10 mouse cellular contexts compared by ENCODE assay signal in genomic region chr6:86233512-86234430, GRCm38 (mm10). TPM values are rescaled to one million over a fixed set of nuclear protein-coding genes. Genes with fewer than 3 reads are reported as not detected.
DNase-seq lines count a peak whose midpoint lies in the region; ATAC-seq lines count a peak whose summit lies in the region.
"Had no signal": no experiment of that assay in that cellular context is flagged by ENCODE, and none has a peak within 500 bp of the region (broad histone marks: within the 10 kb centered on the region; RNA-seq: fewer than 3 reads in every experiment).

No protein-coding gene starts in this region.

- no peaks in the 10 kb centered on the region for H3K27me3 ChIP-seq in midbrain, embryonic 16.5 days (ENCODE audit: control insufficient read depth, insufficient read depth, low read depth, low read length)
- no peaks in the 10 kb centered on the region for H3K27me3 ChIP-seq in midbrain, embryonic 10.5 days (ENCODE audit: low read depth, poor library complexity, severe bottlenecking)
- H3K27me3 ChIP-seq in intestine, embryonic 15.5 days (replicated peaks), result no peaks in the 10 kb centered on the region
- no peaks in the 10 kb centered on the region for H3K27me3 ChIP-seq in stomach, embryonic 14.5 days (ENCODE audit: control insufficient read depth, insufficient read depth, low read length)
- H3K27me3 ChIP-seq: neural tube, embryonic 12.5 days had no signal

- H3K36me3 ChIP-seq in midbrain, embryonic 16.5 days (ENCODE audit: control insufficient read depth, insufficient read depth, low read length), result no peaks in the 10 kb centered on the region
- no peaks in the 10 kb centered on the region for H3K36me3 ChIP-seq in midbrain, embryonic 10.5 days
- no peaks in the 10 kb centered on the region for H3K36me3 ChIP-seq in intestine, embryonic 15.5 days
- no peaks in the 10 kb centered on the region for H3K36me3 ChIP-seq in stomach, embryonic 14.5 days (ENCODE audit: control insufficient read depth, insufficient read depth, low read length)
- H3K36me3 ChIP-seq: neural tube, embryonic 12.5 days had no signal

- no peaks in the 10 kb centered on the region for H3K9me3 ChIP-seq in midbrain, embryonic 16.5 days (replicated peaks; ENCODE audit: control insufficient read depth, low read length, poor library complexity, severe bottlenecking)
- no peaks in the 10 kb centered on the region for H3K9me3 ChIP-seq in midbrain, embryonic 10.5 days (replicated peaks)
- H3K9me3 ChIP-seq in intestine, embryonic 15.5 days, result no peaks in the 10 kb centered on the region
- no peaks in the 10 kb centered on the region for H3K9me3 ChIP-seq in stomach, embryonic 14.5 days (ENCODE audit: control insufficient read depth, low read depth, low read length)
- H3K9me3 ChIP-seq: neural tube, embryonic 12.5 days had no signal

- H3K4me3 ChIP-seq in midbrain, embryonic 16.5 days (ENCODE audit: low read depth, low read length), result no peak overlapping the region
- no peak overlapping the region for H3K4me3 ChIP-seq in midbrain, embryonic 10.5 days
- no peak overlapping the region for H3K4me3 ChIP-seq in intestine, embryonic 15.5 days (replicated peaks)
- no peak overlapping the region for H3K4me3 ChIP-seq in stomach, embryonic 14.5 days (ENCODE audit: low read depth, low read length)
- H3K4me3 ChIP-seq: neural tube, embryonic 12.5 days had no signal

- H3K27ac ChIP-seq in midbrain, embryonic 16.5 days (ENCODE audit: low read length), result no peak overlapping the region
- H3K27ac ChIP-seq in midbrain, embryonic 10.5 days (replicated peaks), result no peak overlapping the region
- H3K27ac ChIP-seq in intestine, embryonic 15.5 days, result peak overlapping the region; percentile 86
- peak overlapping the region; percentile 66 for H3K27ac ChIP-seq in stomach, embryonic 14.5 days (ENCODE audit: low read length)
- H3K27ac ChIP-seq: neural tube, embryonic 12.5 days had no signal

- H3K4me1 ChIP-seq in midbrain, embryonic 16.5 days (ENCODE audit: control insufficient read depth, insufficient read depth, low read length), result no peaks in the 10 kb centered on the region; the same call in 1 of the 2 replicates
- peaks cover 8% of the 10 kb centered on the region; the same call in 1 of the 2 replicates for H3K4me1 ChIP-seq in midbrain, embryonic 10.5 days
- H3K4me1 ChIP-seq in intestine, embryonic 15.5 days (replicated peaks), result peaks cover 12% of the 10 kb centered on the region; the same call in 1 of the 2 replicates
- 0 out of 2 replicates have a peak, but pooled peaks cover 3% of the 10 kb centered on the region for H3K4me1 ChIP-seq in stomach, embryonic 14.5 days (ENCODE audit: control insufficient read depth, insufficient read depth, low read length)
- H3K4me1 ChIP-seq: neural tube, embryonic 12.5 days had no signal

- DNase-seq in midbrain, embryonic 10.5 days (ENCODE audit: low spot score), result no peak
- DNase-seq in kidney, postnatal 4 days, result peak; percentile 44 to 57
- no peak for DNase-seq in adrenal gland, postnatal 4 days (ENCODE audit: low spot score in 2 of 2)
- no peak for DNase-seq in T-cell, adult 2 months (ENCODE audit: low spot score)

- no peak overlapping the region for H3K4me2 ChIP-seq in midbrain, embryonic 16.5 days (ENCODE audit: low read length)
- H3K4me2 ChIP-seq in intestine, embryonic 15.5 days (replicated peaks), result no peak overlapping the region; the same call in 1 of the 2 replicates
- no peak overlapping the region for H3K4me2 ChIP-seq in stomach, embryonic 14.5 days (replicated peaks; ENCODE audit: low read depth, low read length)
- H3K4me2 ChIP-seq: neural tube, embryonic 12.5 days had no signal

- 0 out of 2 replicates have a peak, but pooled peaks have one; percentile 58 for ATAC-seq in midbrain, embryonic 16.5 days
- peak; percentile 80 for ATAC-seq in intestine, embryonic 15.5 days
- peak; percentile 82 for ATAC-seq in stomach, embryonic 14.5 days (ENCODE audit: insufficient number of reproducible peaks, insufficient read depth, low FRiP score, low read depth)
- no peak for ATAC-seq in cerebellum, adult (ENCODE audit: insufficient number of reproducible peaks, low FRiP score, low TSS enrichment)

- H3K9ac ChIP-seq in midbrain, embryonic 16.5 days (ENCODE audit: low read depth, low read length), result no peak overlapping the region
- no peak overlapping the region for H3K9ac ChIP-seq in intestine, embryonic 15.5 days
- H3K9ac ChIP-seq in stomach, embryonic 14.5 days (replicated peaks; ENCODE audit: low read depth, low read length), result no peak overlapping the region
- H3K9ac ChIP-seq: neural tube, embryonic 12.5 days had no signal

- 41% methylated on average over 13 of the region's 13 CpGs for WGBS in midbrain, embryonic 16.5 days
- WGBS in midbrain, embryonic 10.5 days, result 47% methylated on average over 13 of the region's 13 CpGs
- 21% methylated on average over 13 of the region's 13 CpGs for WGBS in intestine, embryonic 15.5 days
- 32% methylated on average over 13 of the region's 13 CpGs for WGBS in stomach, embryonic 14.5 days

RNA-seq across cellular contexts. Expression of gene Tgfa, which starts 38.7 kb away (rescaled TPM):
- polyA plus RNA-seq in midbrain, embryonic 16.5 days (2015; fragmentation: Nextera tagmentation; extraction: Ambion mirVana), result 13.1 and 14.7 TPM in 2 replicates
- polyA plus RNA-seq in midbrain, embryonic 10.5 days (2016; fragmentation: Nextera tagmentation; extraction: Ambion mirVana), result 1.3 and 1.4 TPM in 2 replicates
- 6.3 and 6.5 TPM in 2 replicates for polyA plus RNA-seq in intestine, embryonic 15.5 days (2015; fragmentation: Nextera tagmentation; extraction: Ambion mirVana)
- 4.7 and 5.8 TPM in 2 replicates for polyA plus RNA-seq in stomach, embryonic 14.5 days (2014; fragmentation: Nextera tagmentation; extraction: Ambion mirVana)
- total RNA-seq in adrenal gland, postnatal 4 days (2021), result 10 to 100 TPM; 10.2 to 10.4 TPM
- total RNA-seq: common myeloid progenitor, adult 5-6 weeks had no signal

Comparison
In these comparisons a context has a peak if more than half of its experiments do, and no peak if none do; other contexts are left out.
1. H3K27ac ChIP-seq: peak in intestine, embryonic 15.5 days (single experiment) and stomach, embryonic 14.5 days (single experiment); none in midbrain, embryonic 16.5 days (single experiment) and midbrain, embryonic 10.5 days (single experiment).
2. DNase-seq: peak in kidney, postnatal 4 days (2 of 2); none in midbrain, embryonic 10.5 days (single experiment), adrenal gland, postnatal 4 days (0 of 2) and T-cell, adult 2 months (single experiment).